Mouse (Mus musculus): Measurements from ENCODE around the gene Plekhh1. TPM values are rescaled to one million over a fixed set of nuclear protein-coding genes. Genes with fewer than 3 reads are reported as not detected.

The Plekhh1 gene
- total RNA-seq (2023): 0.09 and 0.32 TPM in 2 replicates

GRCm38 (mm10) chr12:79028911-79029861 lies at the start of gene Plekhh1:
Gene Plekhh1, plus strand, starts transcription at chr12:79029163.

DNA sequence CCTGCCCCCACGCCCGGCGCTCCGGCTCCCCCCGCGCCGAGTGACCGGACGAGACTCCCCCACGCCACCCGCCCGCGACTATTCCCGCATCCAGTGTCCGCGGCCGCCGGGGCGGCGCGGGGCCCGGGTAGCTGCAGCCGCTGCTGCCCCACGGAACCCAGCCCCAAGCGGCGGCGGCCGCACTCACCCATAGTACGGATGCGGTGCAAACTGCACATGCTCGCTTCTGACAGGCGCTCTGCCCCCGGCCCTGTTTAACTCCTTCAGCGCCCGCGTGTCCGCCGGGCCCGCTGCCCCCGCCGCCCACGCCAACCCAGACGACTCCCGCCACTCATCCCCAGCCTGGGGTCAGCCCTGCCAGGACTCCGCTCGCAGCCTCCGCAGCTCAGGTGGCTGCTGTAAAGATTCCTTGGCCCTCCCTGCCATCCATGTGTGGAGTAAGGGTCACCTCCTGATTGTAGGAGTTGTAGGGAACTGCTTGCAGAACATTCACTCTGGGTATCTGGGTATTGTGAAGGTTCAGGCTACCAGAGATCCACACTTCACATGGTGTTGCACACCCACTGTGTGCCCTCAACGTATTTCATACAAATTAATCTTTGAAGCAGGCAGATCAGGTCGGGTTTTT lies 21.7 kb upstream of the Plekhh1 start, which contains the start of gene Tmem229b:
Gene Tmem229b (minus strand): TSS at position 502 of the 628 bp plus-strand sequence.

GRCm38 (mm10) chr12:79089182-79089812 lies 60.3 kb downstream of the Plekhh1 start, which contains the start of gene Pigh:
Gene Pigh, minus strand, starts transcription at chr12:79089651.

DNA sequence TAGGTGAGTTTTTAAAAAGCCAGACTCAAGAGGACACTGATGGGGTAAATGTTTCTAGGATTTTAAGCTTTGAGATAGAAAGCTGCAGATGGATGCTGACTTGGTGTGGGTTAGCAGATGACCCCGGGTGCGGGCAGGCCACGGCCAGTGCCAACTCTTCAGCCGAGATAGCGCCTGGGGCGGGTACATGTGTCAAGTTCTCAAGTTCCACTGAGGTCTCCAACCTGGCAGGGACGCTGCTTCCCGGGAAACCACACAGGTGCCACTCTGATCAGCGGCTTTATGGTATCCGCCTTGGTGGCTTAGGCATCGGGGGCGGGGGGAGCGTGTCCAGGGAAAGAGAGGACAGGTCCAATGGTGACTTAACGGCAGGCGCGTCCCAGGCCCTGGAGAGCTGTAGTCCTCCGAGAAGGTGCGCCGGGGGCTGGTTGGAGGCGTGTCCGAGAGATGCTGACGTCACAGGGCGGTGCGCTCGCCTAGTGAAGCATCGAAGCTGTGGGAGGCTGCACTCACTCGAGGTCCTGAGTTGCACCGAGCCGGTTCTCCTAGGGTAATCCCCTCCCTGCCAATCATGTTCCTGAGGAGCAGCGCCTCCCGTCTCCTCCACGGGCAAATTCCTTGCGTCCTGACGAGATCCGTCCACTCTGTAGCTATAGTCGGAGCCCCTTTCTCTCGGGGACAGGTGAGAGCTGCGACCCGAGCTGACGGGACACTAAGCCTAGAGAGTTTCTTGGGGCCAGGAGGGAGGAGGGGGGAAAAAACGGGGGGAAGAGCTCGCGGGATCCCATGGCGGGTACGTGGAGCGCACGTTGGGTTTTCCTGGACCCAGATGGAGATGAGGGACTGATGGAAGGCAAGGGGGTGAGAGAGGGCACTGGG lies 101.6 kb downstream of the Plekhh1 start, which contains the start of gene Arg2:
Gene Arg2 (plus strand): TSS at position 479 of the 879 bp plus-strand sequence.

Other genes starting within 250 kb of the Plekhh1 start
- gene Atp6v1d, start 167.5 kb upstream of the Plekhh1 start, total RNA-seq (2023): 112 and 139 TPM in 2 replicates
- 22.7 and 34.5 TPM in 2 replicates for gene Eif2s1, start 167.3 kb upstream of the Plekhh1 start, total RNA-seq (2023)
- gene Plek2, start 122.2 kb upstream of the Plekhh1 start, total RNA-seq (2023): not detected in 2 replicates
- 18.0 and 20.5 TPM in 2 replicates for gene Tmem229b, start 21.5 kb upstream of the Plekhh1 start, total RNA-seq (2023)
- gene Pigh, start 60.5 kb downstream of the Plekhh1 start, total RNA-seq (2023): 3.0 and 3.8 TPM in 2 replicates
- 53.4 and 70.4 TPM in 2 replicates for gene Arg2, start 101.6 kb downstream of the Plekhh1 start, total RNA-seq (2023)
- 89.9 and 120 TPM in 2 replicates for gene Vti1b, start 143.5 kb downstream of the Plekhh1 start, total RNA-seq (2023)
- gene Rdh11, start 163.1 kb downstream of the Plekhh1 start, total RNA-seq (2023): 22.8 and 24.7 TPM in 2 replicates
- gene Rdh12, start 179.8 kb downstream of the Plekhh1 start, total RNA-seq (2023): 52.2 and 56.5 TPM in 2 replicates